Mouse (Mus musculus): Measurements from ENCODE around the gene Dysf. TPM values are rescaled to one million over a fixed set of nuclear protein-coding genes. Genes with fewer than 3 reads are reported as not detected.

Gene Dysf
- polyA plus RNA-seq, 1 experiment from 2014 or later, result 13.2 TPM

- H3K9ac ChIP-seq (ENCODE audit: low read length), result no peak overlapping the region
- 52% methylated on average over 4 of the region's 4 CpGs for WGBS
- ATAC-seq (replicated peaks; ENCODE audit: extremely low read depth, insufficient read depth, low FRiP score), result no peak
Measured at GRCm38 (mm10) chr6:84059771-84060414, 51.5 kb downstream of the Dysf start.

GRCm38 (mm10) chr6:84061328-84061727, 52.9 kb downstream of the Dysf start:
- H3K36me3 ChIP-seq (ENCODE audit: control insufficient read depth, insufficient read depth), result peaks cover 3% of the 10 kb centered on the region; the same call in 1 of the 2 replicates
- ATAC-seq (replicated peaks; ENCODE audit: extremely low read depth, insufficient read depth, low FRiP score), result no peak

More at GRCm38 (mm10) chr6:84059771-84060414, 51.5 kb downstream of the Dysf start:
- no peaks in the 10 kb centered on the region for H3K27me3 ChIP-seq (ENCODE audit: control insufficient read depth, insufficient read depth, low read length)
- peaks cover under 1% of the 10 kb centered on the region; the same call in 1 of the 2 replicates for H3K36me3 ChIP-seq (ENCODE audit: control insufficient read depth, insufficient read depth)
- peak overlapping the region; percentile 77 for H3K27ac ChIP-seq (ENCODE audit: low read length)
- peaks cover 22% of the 10 kb centered on the region for H3K4me1 ChIP-seq (ENCODE audit: control insufficient read depth, insufficient read depth, low read length)
- H3K4me2 ChIP-seq (ENCODE audit: low read depth, low read length), result no peak overlapping the region
- no peaks in the 10 kb centered on the region for H3K9me3 ChIP-seq (replicated peaks; ENCODE audit: control insufficient read depth, low read length)
- H3K4me3 ChIP-seq (ENCODE audit: low read length), result no peak overlapping the region

DNA sequence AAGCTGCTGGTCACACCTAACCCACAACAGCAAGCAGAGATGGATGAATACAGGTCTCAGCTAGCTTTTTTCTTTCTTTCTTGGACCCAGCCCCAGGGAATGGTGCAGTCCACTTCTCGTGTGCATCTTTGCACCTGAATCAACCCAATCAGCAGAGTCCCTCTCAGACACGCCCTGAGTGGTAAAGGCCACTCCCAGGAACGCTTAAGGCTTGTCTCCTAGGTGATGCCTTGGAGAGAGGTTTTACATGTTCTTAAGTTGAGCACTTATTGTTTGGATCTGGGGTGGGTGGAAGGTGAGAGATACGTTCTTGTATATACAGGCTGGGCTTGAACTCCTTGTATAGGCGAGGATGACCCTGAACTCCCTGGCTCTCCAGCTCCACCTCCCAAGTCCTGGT, 54.2 kb downstream of the Dysf start:
- ATAC-seq (replicated peaks; ENCODE audit: extremely low read depth, insufficient read depth, low FRiP score), result no peak
- Histone ChIP-seq H3K36me3 (ENCODE audit: control insufficient read depth, insufficient read depth) (peaks cover 8% of the 10 kb centered on the region; the same call in 1 of the 2 replicates), H3K4me3 (ENCODE audit: low read length) (no peak overlapping the region), H3K27me3 (ENCODE audit: control insufficient read depth, insufficient read depth, low read length) (no peaks in the 10 kb centered on the region), H3K9ac (ENCODE audit: low read length) (no peak overlapping the region), H3K27ac (ENCODE audit: low read length) (no peak overlapping the region), H3K4me2 (ENCODE audit: low read depth, low read length) (no peak overlapping the region), H3K4me1 (ENCODE audit: control insufficient read depth, insufficient read depth, low read length) (peaks cover 22% of the 10 kb centered on the region), H3K9me3 (replicated peaks; ENCODE audit: control insufficient read depth, low read length) (no peaks in the 10 kb centered on the region)
- WGBS, result 66% methylated on average over 5 of the region's 5 CpGs

More at GRCm38 (mm10) chr6:84061328-84061727, 52.9 kb downstream of the Dysf start:
- no peak overlapping the region for H3K4me3 ChIP-seq (ENCODE audit: low read length)
- no peak overlapping the region for H3K9ac ChIP-seq (ENCODE audit: low read length)
- WGBS, result 6% methylated on average over 5 of the region's 5 CpGs
- H3K4me1 ChIP-seq (ENCODE audit: control insufficient read depth, insufficient read depth, low read length), result peaks cover 22% of the 10 kb centered on the region
- no peaks in the 10 kb centered on the region for H3K9me3 ChIP-seq (replicated peaks; ENCODE audit: control insufficient read depth, low read length)
- no peak overlapping the region for H3K4me2 ChIP-seq (ENCODE audit: low read depth, low read length)
- no peak overlapping the region for H3K27ac ChIP-seq (ENCODE audit: low read length)
- no peaks in the 10 kb centered on the region for H3K27me3 ChIP-seq (ENCODE audit: control insufficient read depth, insufficient read depth, low read length)

- Histone ChIP-seq H3K4me1 (ENCODE audit: control insufficient read depth, insufficient read depth, low read length) (no peaks in the 10 kb centered on the region), H3K27me3 (ENCODE audit: control insufficient read depth, insufficient read depth, low read length) (no peaks in the 10 kb centered on the region), H3K4me2 (ENCODE audit: low read depth, low read length) (no peak overlapping the region), H3K4me3 (ENCODE audit: low read length) (no peak overlapping the region), H3K9me3 (replicated peaks; ENCODE audit: control insufficient read depth, low read length) (no peaks in the 10 kb centered on the region), H3K9ac (ENCODE audit: low read length) (no peak overlapping the region), H3K27ac (ENCODE audit: low read length) (no peak overlapping the region), H3K36me3 (ENCODE audit: control insufficient read depth, insufficient read depth) (peaks cover 12% of the 10 kb centered on the region; the same call in 1 of the 2 replicates)
- no peak for ATAC-seq (replicated peaks; ENCODE audit: extremely low read depth, insufficient read depth, low FRiP score)
- 58% methylated on average over 5 of the region's 5 CpGs for WGBS
Measured at GRCm38 (mm10) chr6:84068236-84068635, 59.8 kb downstream of the Dysf start.

DNA sequence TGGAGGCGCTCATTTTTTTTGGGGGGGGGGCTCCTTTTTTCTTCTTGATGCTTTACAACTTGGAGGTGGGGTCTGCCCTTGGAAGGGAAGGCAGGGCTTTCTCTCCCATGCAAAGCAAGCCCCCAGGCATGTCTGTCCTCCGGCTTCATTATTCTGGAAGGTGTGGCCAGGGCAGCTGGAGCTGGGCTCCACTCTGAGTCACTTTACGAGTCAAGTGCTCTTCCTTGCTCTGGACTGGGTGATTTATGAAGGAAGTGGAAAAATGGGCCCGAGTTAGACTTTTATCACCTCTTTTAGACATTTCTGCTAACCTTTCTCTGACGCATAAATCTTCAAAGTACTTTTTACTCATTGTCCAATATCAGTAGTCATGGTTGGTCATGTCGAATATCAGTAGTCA, 61.9 kb downstream of the Dysf start:
- Histone ChIP-seq H3K9ac (ENCODE audit: low read length) (no peak overlapping the region), H3K27ac (ENCODE audit: low read length) (no peak overlapping the region), H3K4me2 (ENCODE audit: low read depth, low read length) (no peak overlapping the region), H3K27me3 (ENCODE audit: control insufficient read depth, insufficient read depth, low read length) (no peaks in the 10 kb centered on the region), H3K36me3 (ENCODE audit: control insufficient read depth, insufficient read depth) (peaks cover 11% of the 10 kb centered on the region), H3K9me3 (replicated peaks; ENCODE audit: control insufficient read depth, low read length) (no peaks in the 10 kb centered on the region; the same call in 1 of the 2 replicates), H3K4me1 (ENCODE audit: control insufficient read depth, insufficient read depth, low read length) (no peaks in the 10 kb centered on the region), H3K4me3 (ENCODE audit: low read length) (no peak overlapping the region)
- no peak for ATAC-seq (replicated peaks; ENCODE audit: extremely low read depth, insufficient read depth, low FRiP score)
- WGBS, result 73% methylated on average over 6 of the region's 6 CpGs

DNA sequence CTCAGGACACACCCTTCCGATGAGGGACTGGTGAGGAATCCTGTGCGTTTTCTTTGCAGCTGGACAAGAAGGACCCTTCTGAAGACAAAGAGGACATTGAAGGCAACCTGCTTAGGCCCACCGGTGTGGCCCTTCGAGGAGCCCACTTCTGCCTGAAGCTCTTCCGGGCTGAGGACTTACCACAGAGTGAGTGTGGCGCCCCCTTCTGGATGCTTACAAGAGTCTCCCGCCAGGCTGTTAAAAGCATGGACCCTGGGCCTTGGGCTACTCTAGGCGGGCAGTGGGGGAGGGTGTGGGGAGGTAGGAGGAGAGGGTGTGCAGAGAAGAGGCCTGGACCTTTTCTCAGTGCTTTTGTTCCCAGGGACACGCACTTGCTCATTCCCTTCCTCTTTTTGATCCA, 64.2 kb downstream of the Dysf start:
- no peak for ATAC-seq (replicated peaks; ENCODE audit: extremely low read depth, insufficient read depth, low FRiP score)
- peaks cover 5% of the 10 kb centered on the region; the same call in 1 of the 2 replicates for H3K9me3 ChIP-seq (replicated peaks; ENCODE audit: control insufficient read depth, low read length)
- no peak overlapping the region for H3K4me3 ChIP-seq (ENCODE audit: low read length)
- H3K4me2 ChIP-seq (ENCODE audit: low read depth, low read length), result no peak overlapping the region
- H3K27me3 ChIP-seq (ENCODE audit: control insufficient read depth, insufficient read depth, low read length), result no peaks in the 10 kb centered on the region
- H3K4me1 ChIP-seq (ENCODE audit: control insufficient read depth, insufficient read depth, low read length), result no peaks in the 10 kb centered on the region
- peaks cover 16% of the 10 kb centered on the region for H3K36me3 ChIP-seq (ENCODE audit: control insufficient read depth, insufficient read depth)
- H3K9ac ChIP-seq (ENCODE audit: low read length), result no peak overlapping the region
- WGBS, result 72% methylated on average over 9 of the region's 9 CpGs
- H3K27ac ChIP-seq (ENCODE audit: low read length), result no peak overlapping the region

- Histone ChIP-seq H3K27me3 (ENCODE audit: control insufficient read depth, insufficient read depth, low read length) (no peaks in the 10 kb centered on the region), H3K9me3 (replicated peaks; ENCODE audit: control insufficient read depth, low read length) (peaks cover 5% of the 10 kb centered on the region; the same call in 1 of the 2 replicates), H3K9ac (ENCODE audit: low read length) (no peak overlapping the region), H3K4me2 (ENCODE audit: low read depth, low read length) (no peak overlapping the region), H3K27ac (ENCODE audit: low read length) (no peak overlapping the region), H3K4me3 (ENCODE audit: low read length) (no peak overlapping the region), H3K36me3 (ENCODE audit: control insufficient read depth, insufficient read depth) (peaks cover 15% of the 10 kb centered on the region), H3K4me1 (ENCODE audit: control insufficient read depth, insufficient read depth, low read length) (no peaks in the 10 kb centered on the region)
- 48% methylated on average over 1 of the region's 1 CpGs for WGBS
- ATAC-seq (replicated peaks; ENCODE audit: extremely low read depth, insufficient read depth, low FRiP score), result no peak; the same call in 1 of the 2 replicates
Measured at GRCm38 (mm10) chr6:84078172-84078571, 69.8 kb downstream of the Dysf start.

- H3K9ac ChIP-seq (ENCODE audit: low read length), result no peak overlapping the region
- no peak for ATAC-seq (replicated peaks; ENCODE audit: extremely low read depth, insufficient read depth, low FRiP score)
- H3K9me3 ChIP-seq (replicated peaks; ENCODE audit: control insufficient read depth, low read length), result peaks cover 3% of the 10 kb centered on the region; the same call in 1 of the 2 replicates
- no peak overlapping the region for H3K27ac ChIP-seq (ENCODE audit: low read length)
- no peaks in the 10 kb centered on the region for H3K27me3 ChIP-seq (ENCODE audit: control insufficient read depth, insufficient read depth, low read length)
- no peak overlapping the region for H3K4me3 ChIP-seq (ENCODE audit: low read length)
- 85% methylated on average over 3 of the region's 3 CpGs for WGBS
- H3K36me3 ChIP-seq (ENCODE audit: control insufficient read depth, insufficient read depth), result peaks cover 13% of the 10 kb centered on the region
- no peaks in the 10 kb centered on the region for H3K4me1 ChIP-seq (ENCODE audit: control insufficient read depth, insufficient read depth, low read length)
- H3K4me2 ChIP-seq (ENCODE audit: low read depth, low read length), result no peak overlapping the region
Measured at GRCm38 (mm10) chr6:84080631-84081030, 72.2 kb downstream of the Dysf start.

DNA sequence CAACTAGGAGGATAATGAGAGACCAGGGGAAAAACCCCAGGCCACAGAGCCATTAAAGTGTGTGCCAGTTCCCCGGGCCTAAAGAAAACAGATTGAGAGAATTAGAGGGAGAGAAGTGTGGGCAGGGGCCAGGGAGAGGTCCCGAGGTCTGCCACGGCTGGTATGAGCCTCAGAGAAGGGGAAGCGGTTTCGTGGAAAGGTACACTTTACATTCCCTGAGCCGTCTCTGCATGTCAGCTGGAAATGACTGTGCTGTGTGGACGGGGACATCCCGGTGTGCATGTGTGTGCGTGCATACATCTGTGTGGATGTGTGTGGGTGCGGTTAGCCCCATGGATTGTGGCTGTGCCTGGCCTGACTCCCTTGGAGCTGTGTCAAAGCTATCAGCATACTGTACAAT, 76.4 kb downstream of the Dysf start:
- H3K27me3 ChIP-seq (ENCODE audit: control insufficient read depth, insufficient read depth, low read length), result no peaks in the 10 kb centered on the region
- H3K27ac ChIP-seq (ENCODE audit: low read length), result no peak overlapping the region
- H3K9me3 ChIP-seq (replicated peaks; ENCODE audit: control insufficient read depth, low read length), result no peaks in the 10 kb centered on the region

More for the DNA sequence above, 76.4 kb downstream of the Dysf start:
- peaks cover 21% of the 10 kb centered on the region for H3K36me3 ChIP-seq (ENCODE audit: control insufficient read depth, insufficient read depth)
- no peak overlapping the region for H3K9ac ChIP-seq (ENCODE audit: low read length)
- H3K4me1 ChIP-seq (ENCODE audit: control insufficient read depth, insufficient read depth, low read length), result no peaks in the 10 kb centered on the region
- H3K4me2 ChIP-seq (ENCODE audit: low read depth, low read length), result no peak overlapping the region
- ATAC-seq (replicated peaks; ENCODE audit: extremely low read depth, insufficient read depth, low FRiP score), result peak; percentile 45; the same call in 1 of the 2 replicates
- H3K4me3 ChIP-seq (ENCODE audit: low read length), result no peak overlapping the region
- WGBS, result 63% methylated on average over 10 of the region's 10 CpGs
